Mouse (Mus musculus) bone marrow macrophage, adult 2 months (primary cell): ENCODE data around the gene Hsd17b11. TPM values are rescaled to one million over a fixed set of nuclear protein-coding genes. Genes with fewer than 3 reads are reported as not detected.
A peak's percentile ranks its signal among the peaks of the same experiment; 100 is the strongest.

Experiments used
- H3K27ac ChIP-seq: 2 replicates; pipeline ENCODE4 v1.5.1; 2012; ENCODE audit warnings: low read depth, low read length; ENCODE audit not compliant: insufficient read depth
- H3K4me1 ChIP-seq: 2 replicates; pipeline ENCODE4 v1.6.1; 2012; ENCODE audit warnings: low read length; ENCODE audit not compliant: control insufficient read depth, insufficient read depth
- H3K4me3 ChIP-seq: 2 replicates; pipeline ENCODE4 v1.5.1; 2012; ENCODE audit warnings: mild to moderate bottlenecking, low read length, moderate library complexity; ENCODE audit not compliant: insufficient read depth
- CTCF ChIP-seq: IDR thresholded peaks from 2 replicates; pipeline ENCODE4 v1.5.1; 2012; ENCODE audit warnings: low read depth, mild to moderate bottlenecking, low read length, moderate library complexity
- POLR2A ChIP-seq: IDR thresholded peaks from 2 replicates; pipeline ENCODE4 v1.6.1; 2012; ENCODE audit warnings: mild to moderate bottlenecking, low read depth, low read length, borderline replicate concordance
- polyA plus RNA-seq: library from polyadenylated mRNA; stranded (reverse); fragments of >200 nt; gene quantifications from 2 replicates; pipeline ENCODE4 v1.2.4, GENCODE M21; 2012; ENCODE audit not compliant: missing spikeins, insufficient read depth, insufficient read length

Hsd17b11 gene
- polyA plus RNA-seq, 1 experiment, result 205 TPM

DNA sequence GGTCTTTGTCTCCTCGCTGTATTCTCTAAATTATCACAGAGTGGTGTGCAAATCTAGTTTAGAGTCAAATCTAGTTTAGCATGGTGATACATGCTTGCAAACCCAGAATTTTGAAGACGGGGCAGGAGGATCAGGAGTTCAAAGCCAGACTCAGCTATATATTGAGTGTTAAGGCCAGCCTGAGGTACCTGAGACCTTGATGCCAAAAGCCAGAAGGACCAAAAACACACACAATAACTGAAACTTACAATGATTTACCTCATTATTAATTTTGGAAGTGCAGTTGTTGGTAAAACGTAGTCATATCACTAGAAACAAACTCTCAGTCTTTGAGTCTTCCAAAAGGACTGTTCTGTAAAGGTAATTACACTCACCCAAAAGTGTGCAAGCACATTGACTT is 12.3 kb downstream of the Hsd17b11 start:
- no peak overlapping the region for H3K4me3 ChIP-seq
- no peak for TF ChIP-seq POLR2A
- no peak for TF ChIP-seq CTCF
- no peak overlapping the region for H3K27ac ChIP-seq
- no peaks in the 10 kb centered on the region for H3K4me1 ChIP-seq

- no peak overlapping the region for H3K27ac ChIP-seq
- TF ChIP-seq CTCF (no peak), POLR2A (no peak)
- H3K4me1 ChIP-seq, result no peaks in the 10 kb centered on the region
- H3K4me3 ChIP-seq, result no peak overlapping the region
These were observed 13.9 kb downstream of the Hsd17b11 start for GRCm38 (mm10) chr5:104007801-104008200.

- no peak overlapping the region for H3K4me3 ChIP-seq
- no peak overlapping the region for H3K27ac ChIP-seq
- no peak for TF ChIP-seq POLR2A
- TF ChIP-seq CTCF, result no peak
- H3K4me1 ChIP-seq, result no peaks in the 10 kb centered on the region
These were observed 14.9 kb downstream of the Hsd17b11 start for GRCm38 (mm10) chr5:104006811-104007210.

GRCm38 (mm10) chr5:104003955-104004354 is 17.8 kb downstream of the Hsd17b11 start:
- no peak overlapping the region for H3K27ac ChIP-seq
- H3K4me3 ChIP-seq, result no peak overlapping the region
- TF ChIP-seq CTCF (no peak), POLR2A (no peak)
- no peaks in the 10 kb centered on the region for H3K4me1 ChIP-seq

DNA sequence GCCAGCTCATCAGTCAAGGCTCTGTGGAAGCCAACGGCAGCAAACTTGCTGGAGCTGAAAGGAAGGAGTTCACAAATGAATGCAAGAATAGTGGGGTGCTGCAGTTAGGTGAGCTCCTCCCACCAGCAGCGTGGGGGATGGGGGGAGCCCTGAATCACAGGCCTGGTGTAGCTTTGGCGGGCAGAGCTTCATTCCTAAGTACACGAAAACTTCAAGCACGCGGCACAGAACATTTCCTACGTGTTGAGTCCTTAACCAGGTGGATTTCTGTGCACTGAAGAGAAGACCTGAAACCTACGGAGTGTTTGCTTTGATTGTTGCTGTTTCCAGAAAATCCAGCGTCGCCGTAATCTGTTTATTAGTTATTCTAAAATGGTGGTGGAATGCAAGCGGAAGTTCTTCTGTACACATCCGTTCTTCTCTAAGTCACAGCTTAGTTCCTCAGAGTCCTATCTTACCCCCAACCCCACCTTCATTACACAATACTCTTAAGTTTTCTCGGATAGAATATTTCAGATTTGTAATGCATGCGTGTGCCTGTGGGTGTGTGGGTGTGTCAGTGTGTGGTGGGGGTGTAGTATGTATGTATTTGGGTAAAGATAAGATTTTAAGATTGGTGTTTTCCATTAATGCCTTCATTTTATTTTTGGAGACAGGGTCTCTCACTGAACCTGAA is 18.3 kb downstream of the Hsd17b11 start:
- Histone ChIP-seq H3K4me3 (no peak overlapping the region), H3K4me1 (no peaks in the 10 kb centered on the region), H3K27ac (no peak overlapping the region)
- TF ChIP-seq POLR2A (no peak), CTCF (no peak)

GRCm38 (mm10) chr5:104002549-104003255 is 19.0 kb downstream of the Hsd17b11 start:
- Histone ChIP-seq H3K4me1 (peaks cover 4% of the 10 kb centered on the region; the same call in 1 of the 2 replicates), H3K4me3 (no peak overlapping the region), H3K27ac (no peak overlapping the region)
- TF ChIP-seq CTCF (no peak), POLR2A (no peak)

DNA sequence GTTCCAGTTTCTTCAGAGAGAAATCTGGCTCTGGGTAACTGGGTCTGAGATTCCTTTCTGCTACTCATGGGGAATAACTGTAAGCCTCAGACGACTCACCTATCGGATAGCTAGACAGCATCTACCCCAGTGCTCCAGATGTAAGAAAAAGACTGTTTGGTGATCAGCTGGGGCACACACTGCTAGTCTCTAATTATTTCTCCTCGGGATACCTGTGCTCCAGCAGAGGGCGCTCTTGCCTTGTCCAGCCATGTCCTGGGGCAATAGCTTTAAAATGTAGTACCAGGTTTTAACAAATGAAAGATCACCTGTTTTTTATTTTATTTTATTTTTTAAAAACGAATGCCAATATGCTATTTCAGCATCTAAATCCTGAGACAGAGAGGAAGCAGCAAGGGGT is 22.0 kb downstream of the Hsd17b11 start:
- no peak overlapping the region for H3K27ac ChIP-seq
- TF ChIP-seq POLR2A (no peak), CTCF (peak; percentile 76)
- peaks cover 4% of the 10 kb centered on the region; the same call in 1 of the 2 replicates for H3K4me1 ChIP-seq
- H3K4me3 ChIP-seq, result no peak overlapping the region

DNA sequence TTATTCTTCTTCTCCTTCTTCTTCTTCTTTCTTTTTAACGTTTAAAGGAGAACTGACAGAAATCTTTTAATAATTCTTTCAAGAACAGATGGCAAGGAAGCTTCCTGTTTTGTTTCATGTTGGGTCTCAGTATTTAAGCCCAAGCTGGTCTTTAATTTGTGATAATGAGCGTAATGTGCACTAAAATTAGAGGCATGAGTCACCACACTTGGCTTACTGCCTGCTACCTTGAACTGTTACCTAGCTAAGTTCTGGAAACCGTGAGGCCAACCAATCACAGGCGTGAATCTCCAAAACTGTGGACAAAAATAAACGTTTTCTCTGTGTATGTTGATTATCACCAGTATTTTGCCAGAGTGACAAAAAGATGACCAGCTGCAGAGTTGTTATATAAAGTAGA is 23.0 kb downstream of the Hsd17b11 start:
- no peak overlapping the region for H3K27ac ChIP-seq
- H3K4me1 ChIP-seq, result peaks cover 4% of the 10 kb centered on the region; the same call in 1 of the 2 replicates
- H3K4me3 ChIP-seq, result no peak overlapping the region
- no peak for TF ChIP-seq POLR2A
- TF ChIP-seq CTCF, result no peak

GRCm38 (mm10) chr5:103995181-103995580 is 26.5 kb downstream of the Hsd17b11 start:
- H3K27ac ChIP-seq, result no peak overlapping the region
- no peak overlapping the region for H3K4me3 ChIP-seq
- no peak for TF ChIP-seq POLR2A
- TF ChIP-seq CTCF, result peak; percentile 28; the same call in 1 of the 2 replicates
- H3K4me1 ChIP-seq, result peaks cover 4% of the 10 kb centered on the region; the same call in 1 of the 2 replicates

DNA sequence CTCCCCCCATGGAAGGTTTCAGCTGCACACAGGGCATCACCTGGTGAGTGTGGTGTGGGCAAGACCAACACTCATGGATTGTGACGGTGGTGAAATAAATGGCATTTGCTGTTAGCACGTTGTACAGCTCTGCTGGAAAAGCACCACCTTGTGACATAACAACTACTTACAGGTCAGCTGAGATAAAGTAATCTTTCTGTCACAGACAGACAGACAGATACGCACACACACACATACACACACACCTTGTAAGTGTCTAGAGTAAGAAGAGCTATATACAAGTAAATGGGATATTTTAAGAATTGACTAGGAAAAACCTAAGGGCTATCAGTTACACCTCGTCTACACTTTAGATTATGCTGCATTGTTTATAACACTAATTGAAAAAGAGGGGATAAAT is 27.1 kb downstream of the Hsd17b11 start:
- no peak overlapping the region for H3K4me3 ChIP-seq
- no peak for TF ChIP-seq POLR2A
- no peak for TF ChIP-seq CTCF
- no peak overlapping the region for H3K27ac ChIP-seq
- H3K4me1 ChIP-seq, result peaks cover 4% of the 10 kb centered on the region; the same call in 1 of the 2 replicates
